Mouse (Mus musculus) mesoderm, embryonic 11.5 days (tissue): ENCODE results near the gene Tdrd3.

Experiments used
- DNase-seq: peaks from one replicate; pipeline ENCODE4 v3.0.0-alpha.2; 2012; ENCODE audit warnings: low read depth, low spot score

The Tdrd3 gene

GRCm38 (mm10) chr14:87415808-87416721, at the start of gene Tdrd3:
Gene Tdrd3 (plus strand): TSS chr14:87416639.
- peak; percentile 94 for DNase-seq

GRCm38 (mm10) chr14:87367169-87367568, 49.3 kb upstream of the Tdrd3 start:
- no peak for DNase-seq

GRCm38 (mm10) chr14:87383041-87383440, 33.4 kb upstream of the Tdrd3 start:
- DNase-seq: no peak

- no peak for DNase-seq
Measured at GRCm38 (mm10) chr14:87384288-87385268, 31.9 kb upstream of the Tdrd3 start.

- no peak for DNase-seq
Measured at GRCm38 (mm10) chr14:87393096-87393495, 23.3 kb upstream of the Tdrd3 start.

GRCm38 (mm10) chr14:87396643-87397042, 19.8 kb upstream of the Tdrd3 start:
- DNase-seq: no peak

- no peak for DNase-seq
Measured at GRCm38 (mm10) chr14:87415486-87415807, 992 bp upstream of the Tdrd3 start.

GRCm38 (mm10) chr14:87416755-87417690, 584 bp downstream of the Tdrd3 start:
- DNase-seq: peak; percentile 56

- peak; percentile 46 for DNase-seq
Measured at GRCm38 (mm10) chr14:87417691-87418070, 1.2 kb downstream of the Tdrd3 start.

DNA sequence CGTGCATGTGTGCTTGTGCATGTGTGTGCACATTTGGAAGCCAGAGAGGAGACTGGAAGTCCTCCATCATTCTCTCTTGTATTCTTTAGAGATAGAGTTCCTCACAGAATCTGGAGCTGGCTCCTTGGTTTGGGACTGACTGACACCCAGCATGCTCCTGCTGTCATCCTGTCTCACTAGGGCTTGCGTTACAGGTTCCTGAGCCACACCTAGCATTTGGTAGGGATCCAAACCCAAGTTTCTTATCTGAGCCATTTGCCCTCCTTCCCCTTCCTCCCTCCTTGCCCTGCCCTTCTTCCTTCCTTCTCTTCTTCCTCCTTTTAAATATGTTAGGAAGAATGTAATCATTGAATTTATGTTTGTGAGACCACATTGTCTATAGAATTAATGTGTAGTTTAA, 3.3 kb downstream of the Tdrd3 start:
- no peak for DNase-seq

- no peak for DNase-seq
Measured at GRCm38 (mm10) chr14:87420576-87420975, 4.1 kb downstream of the Tdrd3 start.

- DNase-seq: no peak
Measured at GRCm38 (mm10) chr14:87422432-87422831, 6.0 kb downstream of the Tdrd3 start.

DNA sequence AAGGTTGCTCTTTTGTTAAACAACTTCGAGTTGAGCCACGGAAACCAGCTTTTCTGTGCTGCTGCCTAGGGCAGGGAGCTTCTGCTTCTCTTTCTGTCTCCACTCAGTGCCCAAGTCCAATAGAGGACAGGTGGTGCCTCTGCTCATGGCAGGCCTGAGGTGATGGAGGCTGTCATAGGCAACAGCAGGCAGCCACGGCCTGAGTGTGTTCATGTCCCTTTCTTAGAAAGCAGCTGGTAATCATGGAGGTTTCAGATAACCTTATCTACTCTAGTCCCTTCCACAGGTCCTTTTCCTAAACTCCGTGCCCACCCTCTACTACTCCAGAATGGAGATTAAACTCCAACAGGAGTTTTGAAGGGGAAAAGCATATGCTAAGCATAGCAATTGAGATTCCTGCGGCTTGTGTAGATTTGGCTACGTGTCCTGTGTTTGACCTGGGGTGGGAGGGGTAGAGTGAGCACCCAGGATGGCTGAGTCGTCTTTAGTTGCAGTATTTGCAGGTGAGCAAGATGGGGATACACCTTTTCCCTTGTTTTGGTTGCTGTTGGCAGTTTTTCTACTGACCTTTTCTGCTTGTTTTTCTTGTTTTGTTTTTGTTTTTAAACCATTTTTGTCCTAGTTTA, 10.0 kb downstream of the Tdrd3 start:
- no peak for DNase-seq

DNA sequence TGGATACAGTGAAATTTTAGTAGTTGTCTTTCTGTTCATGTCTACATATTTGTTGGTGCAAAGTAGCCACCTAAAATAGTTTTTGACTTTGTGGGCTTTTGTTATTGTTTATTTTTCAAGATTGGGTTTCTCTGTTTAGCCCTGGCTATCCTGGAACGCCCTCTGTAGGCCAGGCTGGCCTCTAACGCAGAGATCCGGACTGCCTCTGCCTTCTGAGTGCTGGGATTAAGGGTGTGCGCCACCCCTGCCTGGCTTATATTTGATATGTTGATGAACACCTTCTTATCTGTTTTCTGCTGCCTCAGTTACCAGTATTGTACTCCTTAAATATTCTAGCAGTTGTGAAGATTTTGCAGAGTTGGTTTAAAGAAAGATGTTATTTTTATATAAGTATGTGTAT, 10.6 kb downstream of the Tdrd3 start:
- no peak for DNase-seq

DNA sequence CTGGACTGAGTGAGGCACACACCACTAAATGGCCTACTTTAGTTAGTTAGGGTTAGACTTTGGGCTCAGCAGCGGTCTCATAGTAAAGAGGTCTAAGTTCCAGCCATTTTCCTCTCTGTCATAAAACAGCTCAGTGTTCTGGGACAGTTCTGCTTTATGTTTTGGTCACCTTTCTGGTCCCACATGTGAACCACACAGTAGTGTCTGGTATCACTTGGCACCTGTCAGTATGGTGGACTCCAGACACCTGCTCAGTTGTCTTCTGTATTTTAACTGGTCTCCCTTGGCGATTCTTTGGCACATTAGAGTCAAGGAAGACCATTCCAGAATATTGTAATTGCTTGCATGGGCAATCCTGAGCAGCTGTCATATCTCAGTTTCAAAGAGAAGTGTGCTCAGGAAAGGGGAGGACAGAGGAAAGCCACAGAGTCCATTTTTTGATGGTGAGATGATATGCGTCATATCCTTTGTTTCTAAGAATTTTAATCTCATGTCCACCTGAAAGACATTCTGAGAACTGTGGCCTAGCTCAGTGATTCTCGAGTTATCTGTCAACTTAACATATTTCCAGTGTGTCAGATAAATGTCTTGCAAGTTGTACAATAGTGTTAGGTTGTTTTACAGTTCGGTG, 11.3 kb downstream of the Tdrd3 start:
- DNase-seq: no peak

DNA sequence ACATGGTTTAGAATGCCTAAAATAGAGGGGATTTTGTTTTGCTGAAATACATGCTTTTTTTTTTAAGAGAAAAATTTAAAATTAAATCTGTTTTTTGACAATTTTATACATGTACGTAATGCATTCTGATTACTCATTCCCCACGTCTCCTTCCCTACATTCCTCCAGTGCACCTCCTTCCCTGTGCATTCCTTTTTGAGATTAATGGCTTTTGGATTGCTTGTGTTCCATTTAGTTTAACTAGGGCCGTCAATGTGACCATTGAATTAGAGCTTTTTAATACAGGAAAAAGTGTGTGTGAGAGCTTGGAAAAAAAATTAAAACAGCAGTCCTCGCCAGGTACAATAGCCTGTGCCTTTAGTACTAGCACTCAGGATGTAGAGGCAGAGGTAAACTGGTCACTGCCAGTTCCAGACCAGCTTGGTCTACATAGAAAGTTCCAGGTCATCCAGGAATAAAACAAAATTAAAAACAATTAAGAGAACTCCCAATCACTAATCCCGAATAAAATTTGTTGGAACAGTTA, 17.0 kb downstream of the Tdrd3 start:
- no peak for DNase-seq

GRCm38 (mm10) chr14:87435382-87435781, 18.9 kb downstream of the Tdrd3 start:
- DNase-seq: no peak

DNA sequence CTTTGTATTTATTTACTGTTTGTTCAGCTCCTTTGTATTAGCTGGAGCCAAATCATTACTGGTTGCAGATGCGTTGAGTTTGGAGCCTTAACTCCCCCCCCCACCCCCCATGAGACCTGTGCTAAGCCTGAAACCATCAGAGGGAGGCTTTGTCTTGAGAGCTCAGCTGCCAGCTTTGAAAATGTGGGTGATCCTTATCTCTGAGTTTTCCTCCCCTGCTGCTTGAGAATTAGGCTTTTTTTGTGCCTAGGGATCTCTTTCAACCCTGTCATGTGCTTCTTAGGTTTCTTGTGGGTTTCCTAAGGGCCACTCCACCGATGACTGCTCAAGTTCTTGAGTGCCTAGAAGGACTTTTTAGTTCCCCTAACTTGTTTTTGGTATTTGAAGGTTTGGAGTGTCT, 23.3 kb downstream of the Tdrd3 start:
- no peak for DNase-seq

DNA sequence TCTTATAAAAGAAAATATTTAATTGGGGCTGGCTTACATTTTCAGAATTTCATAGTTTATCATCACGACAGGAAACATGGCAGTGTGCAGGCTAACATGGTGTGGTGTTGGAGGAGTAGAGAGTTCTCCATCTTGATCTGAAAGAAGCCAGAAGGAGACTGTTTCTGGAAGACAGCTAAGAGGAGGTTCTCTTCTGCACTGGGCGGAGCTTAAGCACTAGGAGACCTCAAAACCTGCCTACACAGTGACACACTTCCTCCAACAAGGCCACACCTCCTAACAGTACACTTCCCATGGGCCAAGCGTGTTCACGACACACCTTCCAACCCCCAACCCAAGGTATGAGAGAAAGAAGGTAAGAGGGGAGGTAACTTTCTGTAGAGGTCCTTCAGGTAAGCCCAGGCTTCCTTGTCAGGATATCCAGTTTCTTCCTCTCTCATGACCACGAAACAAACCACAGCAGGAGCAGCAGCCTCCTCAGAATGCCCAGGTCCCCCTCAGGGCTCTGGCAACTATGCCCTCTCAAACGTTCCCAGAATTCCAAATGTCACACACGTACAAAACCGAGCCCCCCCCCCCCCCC, 30.0 kb downstream of the Tdrd3 start:
- no peak for DNase-seq
